Comparison of ENCODE assay signal across 10 mouse cellular contexts in the genomic region with DNA sequence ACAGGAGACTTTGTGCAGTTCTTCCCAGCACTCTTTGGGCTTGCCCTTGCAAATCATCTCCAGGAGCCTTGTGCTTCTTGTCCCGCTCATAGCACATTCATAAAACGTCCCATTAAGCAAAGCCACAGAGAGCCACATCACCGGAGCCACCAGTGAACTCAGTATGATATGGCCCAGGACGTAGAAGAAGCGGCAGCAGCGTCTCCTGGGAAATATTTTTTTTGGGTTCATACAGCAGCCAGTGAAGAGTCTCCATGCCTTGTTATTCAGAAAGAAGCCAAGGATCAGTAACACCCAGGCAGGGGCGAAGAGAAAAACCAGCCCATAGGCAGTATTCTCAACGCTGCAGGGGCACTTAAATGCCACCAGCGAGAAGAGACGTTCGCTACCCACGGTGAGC. TPM values are rescaled to one million over a fixed set of nuclear protein-coding genes. Genes with fewer than 3 reads are reported as not detected.
DNase-seq lines count a peak whose midpoint lies in the region; ATAC-seq lines count a peak whose summit lies in the region.
"Had no signal": no experiment of that assay in that cellular context is flagged by ENCODE, and none has a peak within 500 bp of the region (broad histone marks: within the 10 kb centered on the region; RNA-seq: fewer than 3 reads in every experiment).

No protein-coding gene starts in this region.

- H3K4me1 ChIP-seq in limb, embryonic 15.5 days, result no peaks in the 10 kb centered on the region
- no peaks in the 10 kb centered on the region for H3K4me1 ChIP-seq in stomach, embryonic 16.5 days (ENCODE audit: control insufficient read depth, insufficient read depth, low read length)

- H3K27ac ChIP-seq in limb, embryonic 15.5 days, result no peak overlapping the region
- peak overlapping the region; percentile 27; the same call in 1 of the 2 replicates for H3K27ac ChIP-seq in stomach, embryonic 16.5 days (ENCODE audit: low read length)

- H3K4me3 ChIP-seq in limb, embryonic 15.5 days, result peak overlapping the region; percentile 25
- H3K4me3 ChIP-seq in stomach, embryonic 16.5 days (replicated peaks; ENCODE audit: low read length), result peak overlapping the region; percentile 36

- 55% methylated on average over 12 of the region's 12 CpGs for WGBS in limb, embryonic 15.5 days
- 45% methylated on average over 12 of the region's 12 CpGs for WGBS in stomach, embryonic 16.5 days

- H3K36me3 ChIP-seq in limb, embryonic 15.5 days, result no peaks in the 10 kb centered on the region
- H3K36me3 ChIP-seq in stomach, embryonic 16.5 days (ENCODE audit: control insufficient read depth, insufficient read depth, low read length), result no peaks in the 10 kb centered on the region

- no peak overlapping the region for H3K9ac ChIP-seq in limb, embryonic 15.5 days
- peak overlapping the region; percentile 60 for H3K9ac ChIP-seq in stomach, embryonic 16.5 days (ENCODE audit: low read length)

- DNase-seq in cerebellum, adult 8-10 months, result peak; percentile 3
- DNase-seq in cerebellum, postnatal 36 days, result no peak
- DNase-seq in right cerebral cortex, adult 18-20 months, result peak; percentile 7
- no peak for DNase-seq in right cerebral cortex, postnatal 10 days (ENCODE audit: low spot score in 2 of 2)
- DNase-seq in thymus, postnatal 14 days, result no peak

- H3K27me3 ChIP-seq in limb, embryonic 15.5 days, result no peaks in the 10 kb centered on the region
- H3K27me3 ChIP-seq in stomach, embryonic 16.5 days (ENCODE audit: control insufficient read depth, insufficient read depth, low read length), result no peaks in the 10 kb centered on the region

- H3K9me3 ChIP-seq in limb, embryonic 15.5 days, result no peaks in the 10 kb centered on the region
- H3K9me3 ChIP-seq in stomach, embryonic 16.5 days (replicated peaks; ENCODE audit: control insufficient read depth, low read length), result no peaks in the 10 kb centered on the region

- no peak for ATAC-seq in limb, embryonic 15.5 days (ENCODE audit: insufficient number of reproducible peaks, low FRiP score, low TSS enrichment, low read depth)
- ATAC-seq in stomach, embryonic 16.5 days (ENCODE audit: insufficient read depth, low FRiP score), result 0 out of 2 replicates have a peak, but pooled peaks have one; percentile 25
- ATAC-seq in erythroblast, adult 5-6 weeks (replicated peaks; ENCODE audit: low FRiP score, poor library complexity, severe bottlenecking), result no peak

- peak overlapping the region; percentile 27 for H3K4me2 ChIP-seq in limb, embryonic 15.5 days
- H3K4me2 ChIP-seq in stomach, embryonic 16.5 days (ENCODE audit: low read depth, low read length), result peak overlapping the region; percentile 49

RNA-seq across cellular contexts. Expression of a gene that starts 0.4 kb away (rescaled TPM):
- polyA plus RNA-seq in limb, embryonic 15.5 days (2015; fragmentation: Nextera tagmentation; extraction: Ambion mirVana), result 0.78 and 0.87 TPM in 2 replicates
- polyA plus RNA-seq in stomach, embryonic 16.5 days (2015; fragmentation: Nextera tagmentation; extraction: Ambion mirVana), result 1.6 and 2.2 TPM in 2 replicates
- total RNA-seq in erythroblast, adult 5-6 weeks (2015; ENCODE audit: low replicate concordance), result 0.38 TPM in 1 of 2 replicates, not detected in the other
- not detected in 2 replicates for total RNA-seq in erythroblast, adult 5-6 weeks (2017; ENCODE audit: low replicate concordance)
- total RNA-seq: common myeloid progenitor, adult 5-6 weeks had no signal

RNA-seq across cellular contexts. Expression of a gene that starts 31.8 kb away (rescaled TPM):
- polyA plus RNA-seq in limb, embryonic 15.5 days (2015; fragmentation: Nextera tagmentation; extraction: Ambion mirVana), result 0.59 and 1.1 TPM in 2 replicates
- 1.2 and 1.3 TPM in 2 replicates for polyA plus RNA-seq in stomach, embryonic 16.5 days (2015; fragmentation: Nextera tagmentation; extraction: Ambion mirVana)
- not detected in 2 replicates for total RNA-seq in erythroblast, adult 5-6 weeks (2015; ENCODE audit: low replicate concordance)
- total RNA-seq in erythroblast, adult 5-6 weeks (2017; ENCODE audit: low replicate concordance), result 0.84 and 0.85 TPM in 2 replicates

RNA-seq across cellular contexts. Expression of a gene that starts 51.9 kb away (rescaled TPM):
- polyA plus RNA-seq in limb, embryonic 15.5 days (2015; fragmentation: Nextera tagmentation; extraction: Ambion mirVana), result not detected in 2 replicates
- not detected in 2 replicates for polyA plus RNA-seq in stomach, embryonic 16.5 days (2015; fragmentation: Nextera tagmentation; extraction: Ambion mirVana)
- not detected in 2 replicates for total RNA-seq in erythroblast, adult 5-6 weeks (2015; ENCODE audit: low replicate concordance)
- not detected in 2 replicates for total RNA-seq in erythroblast, adult 5-6 weeks (2017; ENCODE audit: low replicate concordance)
- total RNA-seq: common myeloid progenitor, adult 5-6 weeks; left cerebral cortex, postnatal 36 days had no signal

RNA-seq across cellular contexts. Expression of a gene that starts 58.6 kb away (rescaled TPM):
- not detected in 2 replicates for polyA plus RNA-seq in limb, embryonic 15.5 days (2015; fragmentation: Nextera tagmentation; extraction: Ambion mirVana)
- polyA plus RNA-seq in stomach, embryonic 16.5 days (2015; fragmentation: Nextera tagmentation; extraction: Ambion mirVana), result not detected in 2 replicates
- total RNA-seq in erythroblast, adult 5-6 weeks (2015; ENCODE audit: low replicate concordance), result not detected in 2 replicates
- not detected in 2 replicates for total RNA-seq in erythroblast, adult 5-6 weeks (2017; ENCODE audit: low replicate concordance)
- total RNA-seq: common myeloid progenitor, adult 5-6 weeks had no signal

Comparison
In these comparisons a context has a peak if more than half of its experiments do, and no peak if none do; other contexts are left out.
1. DNase-seq: peak in cerebellum, adult 8-10 months (single experiment) and right cerebral cortex, adult 18-20 months (single experiment); none in cerebellum, postnatal 36 days (0 of 2), right cerebral cortex, postnatal 10 days (0 of 2) and thymus, postnatal 14 days (single experiment).